Mouse (Mus musculus) limb, embryonic 10.5 days (tissue): ENCODE data around the gene Arntl2. TPM values are rescaled to one million over a fixed set of nuclear protein-coding genes. Genes with fewer than 3 reads are reported as not detected.

ENCODE experiments used
- DNase-seq: peaks from one replicate; pipeline ENCODE4 v3.0.0-alpha.2; 2017; ENCODE audit warnings: low spot score
- H3K27ac ChIP-seq: fragments of 300-500 bp; sonication (generic); 2 replicates; pipeline ENCODE4 v1.5.1; 2016; ENCODE audit warnings: mild to moderate bottlenecking
- H3K27me3 ChIP-seq: fragments of 300-500 bp; sonication (generic); 2 replicates; pipeline ENCODE4 v1.6.1; 2016; ENCODE audit warnings: low read depth, mild to moderate bottlenecking; ENCODE audit not compliant: poor library complexity, severe bottlenecking
- H3K36me3 ChIP-seq: fragments of 300-500 bp; sonication (generic); 2 replicates; pipeline ENCODE4 v1.6.1; 2016; ENCODE audit warnings: mild to moderate bottlenecking, moderate library complexity
- H3K4me1 ChIP-seq: fragments of 300-500 bp; sonication (generic); 2 replicates; pipeline ENCODE4 v1.6.1; 2016
- H3K4me3 ChIP-seq: fragments of 300-500 bp; sonication (generic); 2 replicates; pipeline ENCODE4 v1.5.1; 2016; ENCODE audit warnings: mild to moderate bottlenecking, moderate library complexity
- H3K9me3 ChIP-seq: fragments of 300-500 bp; sonication (generic); replicated peaks from 2 replicates; pipeline ENCODE4 v1.6.1; 2016; ENCODE audit warnings: mild to moderate bottlenecking
- WGBS: fragments of 180-500 bp; shearing (Covaris S2); methylation state at CpG from one replicate; pipeline ENCODE4 v1.1.7; 2016; 5-methylcytosine and 5-hydroxymethylcytosine counted together
- polyA plus RNA-seq: library from polyadenylated mRNA; unstranded; fragments of >200 nt; fragmentation: Nextera tagmentation; extraction: Ambion mirVana; gene quantifications from 2 replicates; pipeline ENCODE4 v1.2.1, GENCODE M21; 2016

Arntl2 gene
- polyA plus RNA-seq, 1 experiment from 2014 or later, result 4.6 TPM

DNA sequence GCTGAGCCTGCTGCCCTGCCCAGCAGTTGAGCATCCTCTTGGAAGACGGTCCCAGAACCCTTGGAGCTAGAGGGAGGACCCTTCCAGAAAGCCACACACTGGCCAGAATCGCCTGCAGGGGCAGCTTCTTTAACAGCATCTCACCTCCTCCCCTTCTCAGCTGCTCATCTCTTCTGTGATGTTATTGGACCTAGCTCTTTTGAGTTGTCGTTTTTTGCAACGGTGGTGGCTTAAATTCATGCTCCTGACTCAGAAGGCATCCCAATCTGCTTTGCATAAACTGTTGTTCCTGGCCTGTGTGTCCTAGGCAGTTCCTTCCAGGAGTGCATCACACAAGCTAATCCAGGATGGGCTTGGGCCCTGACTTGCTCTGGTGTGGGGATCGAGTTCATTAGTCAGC lies 1.6 kb downstream of the Arntl2 start:
- no peak for DNase-seq
- no peaks in the 10 kb centered on the region for H3K36me3 ChIP-seq
- no peaks in the 10 kb centered on the region for H3K9me3 ChIP-seq
- no peak overlapping the region for H3K27ac ChIP-seq
- H3K4me1 ChIP-seq, result peaks cover 22% of the 10 kb centered on the region
- no peak overlapping the region for H3K4me3 ChIP-seq
- WGBS, result 52% methylated on average over 5 of the region's 5 CpGs
- H3K27me3 ChIP-seq, result peaks cover 23% of the 10 kb centered on the region

- no peak overlapping the region for H3K4me3 ChIP-seq
- H3K9me3 ChIP-seq, result no peaks in the 10 kb centered on the region
- DNase-seq, result no peak
- no peaks in the 10 kb centered on the region for H3K27me3 ChIP-seq
- H3K4me1 ChIP-seq, result 0 out of 2 replicates have a peak, but pooled peaks cover 4% of the 10 kb centered on the region
- H3K36me3 ChIP-seq, result 0 out of 2 replicates have a peak, but pooled peaks cover 5% of the 10 kb centered on the region
- 87% methylated on average over 6 of the region's 6 CpGs for WGBS
- no peak overlapping the region for H3K27ac ChIP-seq
Measured at GRCm38 (mm10) chr6:146809991-146810390, 14.1 kb downstream of the Arntl2 start.

DNA sequence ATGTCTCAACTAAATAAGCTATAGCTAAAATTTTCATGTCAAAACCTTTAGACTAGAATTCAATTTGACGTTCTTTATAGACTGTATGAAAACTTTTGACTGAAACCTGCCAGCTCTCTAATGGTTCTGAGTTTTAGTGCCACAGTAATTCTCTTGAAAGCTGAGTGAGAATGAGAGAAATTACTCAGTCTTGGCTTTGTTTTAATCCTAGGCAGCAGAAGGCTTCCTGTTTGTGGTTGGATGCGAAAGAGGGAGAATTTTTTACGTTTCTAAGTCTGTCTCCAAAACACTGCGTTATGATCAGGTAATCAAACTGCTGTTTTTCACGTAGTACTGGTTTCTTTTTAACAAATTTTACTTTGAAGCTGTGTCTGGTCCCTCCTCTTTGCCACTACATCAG lies 17.2 kb downstream of the Arntl2 start:
- 88% methylated on average over 5 of the region's 5 CpGs for WGBS
- DNase-seq, result no peak
- Histone ChIP-seq H3K4me1 (no peaks in the 10 kb centered on the region), H3K27me3 (no peaks in the 10 kb centered on the region), H3K36me3 (0 out of 2 replicates have a peak, but pooled peaks cover 3% of the 10 kb centered on the region), H3K4me3 (no peak overlapping the region), H3K9me3 (no peaks in the 10 kb centered on the region), H3K27ac (no peak overlapping the region)

GRCm38 (mm10) chr6:146820177-146820965 lies 24.5 kb downstream of the Arntl2 start:
- no peak overlapping the region for H3K4me3 ChIP-seq
- H3K9me3 ChIP-seq, result no peaks in the 10 kb centered on the region
- 89% methylated on average over 29 of the region's 29 CpGs for WGBS
- no peaks in the 10 kb centered on the region for H3K27me3 ChIP-seq
- DNase-seq, result no peak
- no peak overlapping the region for H3K27ac ChIP-seq
- no peaks in the 10 kb centered on the region for H3K36me3 ChIP-seq
- H3K4me1 ChIP-seq, result no peaks in the 10 kb centered on the region

DNA sequence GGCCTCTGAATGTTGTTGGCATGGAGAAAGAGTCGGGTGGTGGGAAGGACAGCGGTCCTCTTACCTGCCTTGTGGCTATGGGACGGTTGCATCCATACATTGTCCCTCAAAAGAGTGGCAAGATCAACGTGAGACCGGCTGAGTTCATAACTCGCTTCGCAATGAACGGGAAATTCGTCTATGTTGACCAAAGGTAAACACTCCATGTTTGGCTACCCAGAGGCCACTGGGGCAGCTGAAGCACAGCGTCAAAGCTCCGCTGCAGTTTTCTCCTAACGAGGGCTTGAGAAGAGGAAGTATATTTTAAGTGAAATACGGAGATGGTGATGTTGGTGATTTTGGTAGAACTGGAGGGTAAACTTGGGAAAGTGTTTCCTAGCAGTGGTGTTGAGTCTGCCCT lies 26.1 kb downstream of the Arntl2 start:
- Histone ChIP-seq H3K4me1 (no peaks in the 10 kb centered on the region), H3K27ac (no peak overlapping the region), H3K36me3 (no peaks in the 10 kb centered on the region), H3K27me3 (no peaks in the 10 kb centered on the region), H3K9me3 (no peaks in the 10 kb centered on the region), H3K4me3 (no peak overlapping the region)
- DNase-seq, result no peak
- WGBS, result 92% methylated on average over 13 of the region's 13 CpGs

GRCm38 (mm10) chr6:146824727-146825486 lies 29.1 kb downstream of the Arntl2 start:
- WGBS, result 45% methylated on average over 16 of the region's 16 CpGs
- Histone ChIP-seq H3K4me1 (no peaks in the 10 kb centered on the region), H3K9me3 (no peaks in the 10 kb centered on the region), H3K27me3 (no peaks in the 10 kb centered on the region), H3K4me3 (no peak overlapping the region), H3K36me3 (no peaks in the 10 kb centered on the region), H3K27ac (no peak overlapping the region)
- peak; percentile 81 for DNase-seq

- Histone ChIP-seq H3K36me3 (no peaks in the 10 kb centered on the region), H3K27me3 (no peaks in the 10 kb centered on the region), H3K27ac (no peak overlapping the region), H3K4me3 (no peak overlapping the region), H3K9me3 (no peaks in the 10 kb centered on the region), H3K4me1 (no peaks in the 10 kb centered on the region)
- WGBS, result 61% methylated on average over 1 of the region's 1 CpGs
- DNase-seq, result no peak
Measured at GRCm38 (mm10) chr6:146825487-146825773, 29.6 kb downstream of the Arntl2 start.

DNA sequence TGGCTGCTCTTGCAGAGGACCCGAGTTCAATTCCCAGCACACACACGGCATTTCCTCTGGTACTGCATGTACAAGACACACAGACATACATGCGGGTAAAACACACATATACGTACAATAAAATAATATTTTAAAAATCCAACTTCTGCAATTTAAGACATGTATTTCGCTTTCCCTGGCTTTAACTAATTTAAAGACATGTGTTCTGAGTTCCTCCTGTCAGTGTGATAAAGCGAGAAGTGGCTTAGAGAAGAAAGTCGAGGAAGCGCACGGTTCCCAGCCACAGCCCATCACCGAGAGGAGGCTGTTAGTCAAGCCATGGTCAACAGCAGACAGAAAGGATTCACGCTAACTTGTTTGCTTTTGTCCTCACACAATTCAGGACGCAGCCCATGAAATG lies 35.5 kb downstream of the Arntl2 start:
- Histone ChIP-seq H3K4me1 (peaks cover 7% of the 10 kb centered on the region), H3K4me3 (no peak overlapping the region), H3K9me3 (no peaks in the 10 kb centered on the region), H3K27me3 (no peaks in the 10 kb centered on the region), H3K36me3 (no peaks in the 10 kb centered on the region), H3K27ac (no peak overlapping the region)
- WGBS, result 90% methylated on average over 12 of the region's 12 CpGs
- no peak for DNase-seq

GRCm38 (mm10) chr6:146833485-146834314 lies 37.8 kb downstream of the Arntl2 start:
- Histone ChIP-seq H3K4me1 (peaks cover 7% of the 10 kb centered on the region), H3K36me3 (no peaks in the 10 kb centered on the region), H3K27me3 (no peaks in the 10 kb centered on the region), H3K4me3 (no peak overlapping the region), H3K9me3 (no peaks in the 10 kb centered on the region), H3K27ac (no peak overlapping the region)
- 72% methylated on average over 6 of the region's 6 CpGs for WGBS
- DNase-seq, result peak; percentile 67

DNA sequence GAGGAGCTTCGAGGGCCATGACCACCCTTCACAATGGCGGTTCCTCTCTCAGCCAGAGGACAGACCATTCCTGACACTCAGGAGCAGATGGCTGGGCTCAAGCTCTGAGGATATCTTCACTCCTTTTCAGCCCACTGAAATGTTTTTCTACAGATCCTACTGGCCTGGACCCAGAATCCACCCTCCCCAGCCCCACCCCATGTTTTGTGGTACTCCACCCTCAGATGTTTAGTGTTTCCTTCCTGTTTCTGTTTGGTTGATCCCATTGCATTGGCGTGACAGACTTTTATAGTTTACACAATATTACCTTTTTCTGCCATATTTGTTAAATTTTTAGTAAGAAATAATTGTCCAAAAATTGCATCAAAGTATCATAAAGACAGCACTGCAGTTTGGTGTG lies 38.5 kb downstream of the Arntl2 start:
- Histone ChIP-seq H3K27ac (no peak overlapping the region), H3K27me3 (no peaks in the 10 kb centered on the region), H3K9me3 (no peaks in the 10 kb centered on the region), H3K4me3 (no peak overlapping the region), H3K4me1 (peaks cover 7% of the 10 kb centered on the region), H3K36me3 (no peaks in the 10 kb centered on the region)
- WGBS, result 88% methylated on average over 3 of the region's 3 CpGs
- no peak for DNase-seq

GRCm38 (mm10) chr6:146835784-146836183 lies 39.9 kb downstream of the Arntl2 start:
- Histone ChIP-seq H3K4me3 (no peak overlapping the region), H3K4me1 (peaks cover 7% of the 10 kb centered on the region), H3K9me3 (no peaks in the 10 kb centered on the region), H3K27ac (no peak overlapping the region), H3K27me3 (no peaks in the 10 kb centered on the region), H3K36me3 (no peaks in the 10 kb centered on the region)
- DNase-seq, result no peak
- 19% methylated on average over 4 of the region's 4 CpGs for WGBS

DNA sequence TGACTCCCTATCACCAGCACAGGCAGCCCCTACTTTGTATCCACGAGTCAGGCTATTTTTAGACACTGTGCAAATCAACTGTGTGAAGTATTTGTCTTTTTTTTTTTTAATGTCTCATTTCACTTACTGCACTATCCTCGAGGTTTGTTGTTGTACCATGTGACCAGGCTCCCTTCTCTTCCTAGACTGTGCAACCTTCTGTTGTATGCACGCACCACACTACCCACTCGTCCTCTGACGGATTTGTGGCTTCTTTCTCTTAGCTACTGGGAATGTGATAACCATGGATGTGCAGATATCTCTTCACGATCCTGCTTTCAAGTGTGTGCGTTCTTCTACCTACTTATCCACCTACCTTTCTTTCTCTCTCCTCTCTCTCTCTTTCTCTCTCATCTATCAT lies 41.5 kb downstream of the Arntl2 start:
- no peaks in the 10 kb centered on the region for H3K36me3 ChIP-seq
- WGBS, result 92% methylated on average over 7 of the region's 7 CpGs
- peaks cover 7% of the 10 kb centered on the region for H3K4me1 ChIP-seq
- H3K9me3 ChIP-seq, result no peaks in the 10 kb centered on the region
- H3K4me3 ChIP-seq, result no peak overlapping the region
- no peak overlapping the region for H3K27ac ChIP-seq
- no peaks in the 10 kb centered on the region for H3K27me3 ChIP-seq
- no peak for DNase-seq

- WGBS, result 92% methylated on average over 5 of the region's 5 CpGs
- no peaks in the 10 kb centered on the region for H3K9me3 ChIP-seq
- H3K36me3 ChIP-seq, result no peaks in the 10 kb centered on the region
- H3K4me1 ChIP-seq, result peaks cover 7% of the 10 kb centered on the region
- no peak overlapping the region for H3K27ac ChIP-seq
- H3K27me3 ChIP-seq, result no peaks in the 10 kb centered on the region
- no peak for DNase-seq
- no peak overlapping the region for H3K4me3 ChIP-seq
Measured at GRCm38 (mm10) chr6:146838366-146838765, 42.5 kb downstream of the Arntl2 start.
